In the genomic region with DNA sequence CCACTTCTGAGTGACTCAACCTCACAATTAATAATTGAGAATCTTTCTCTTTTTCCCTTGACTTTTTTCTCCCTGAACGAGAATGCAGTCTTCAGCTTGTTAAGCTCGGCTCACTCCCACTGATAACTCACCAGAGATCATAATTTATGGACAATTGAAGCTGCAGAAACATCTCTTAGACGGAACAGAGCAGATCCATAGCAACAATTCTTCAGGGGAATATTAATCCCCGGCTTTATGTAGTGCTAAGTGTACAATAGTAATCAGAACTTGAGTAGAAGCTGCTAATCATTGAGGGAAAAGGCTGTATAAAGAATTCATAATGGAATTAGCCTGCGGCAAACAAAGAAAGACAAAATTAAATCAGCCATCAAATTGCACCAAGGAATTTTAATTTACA, we compare ENCODE assay signal across 32 mouse cellular contexts.
A peak's percentile ranks its signal among the peaks of the same experiment; 100 is the strongest.
DNase-seq lines count a peak whose midpoint lies in the region; ATAC-seq and TF ChIP-seq lines count a peak whose summit lies in the region.
"Had no signal": no experiment of that assay in that cellular context is flagged by ENCODE, and none has a peak within 500 bp of the region (broad histone marks: within the 10 kb centered on the region; RNA-seq: fewer than 3 reads in every experiment).

No protein-coding gene starts in this region.

- peak; percentile 28; the same call in 1 of the 2 replicates for ATAC-seq in hindbrain, embryonic 16.5 days
- 0 out of 2 replicates have a peak, but pooled peaks have one; percentile 35 for ATAC-seq in neural tube, embryonic 12.5 days (ENCODE audit: low FRiP score, low read depth)
- ATAC-seq: forebrain, embryonic 14.5 days; inflammation-experienced regulatory T-cells, adult 6 months had no signal

- TF ChIP-seq POLR2A in brain, embryonic 14.5 days (IDR thresholded peaks at IDR 0.05; ENCODE audit: borderline replicate concordance, extremely low read depth, insufficient read depth, insufficient read length, poor library complexity, severe bottlenecking), result no peak

- DNase-seq in Muller cell, postnatal 12 days (ENCODE audit: inconsistent ontology term), result peak; percentile 25
- DNase-seq in brain, embryonic 14.5 days (ENCODE audit: low read depth), result peak; percentile 63
- DNase-seq in urinary bladder, postnatal 25 days (ENCODE audit: low spot score), result no peak
- DNase-seq in thymus, postnatal 0 days (ENCODE audit: low spot score), result no peak
- DNase-seq in spleen, postnatal 10 days (ENCODE audit: low spot score in 2 of 2), result no peak
- DNase-seq: adrenal gland, adult 8-10 months; B cell, adult 2 months; cerebellum, adult 8-10 months; cerebellum, postnatal 36 days; gastrocnemius, adult 2 months; gastrocnemius, postnatal 36 days; heart, adult 18-20 months; heart, postnatal 36 days; kidney, adult 11 months; kidney, postnatal 36 days; lung, embryonic 14.5 days; lung, postnatal 14 days; right cerebral cortex, postnatal 25 days; thymus, adult 18-20 months; thymus, postnatal 36 days had no signal

- no peaks in the 10 kb centered on the region for H3K36me3 ChIP-seq in hindbrain, embryonic 16.5 days (ENCODE audit: control insufficient read depth, insufficient read depth, low read length)
- H3K36me3 ChIP-seq in neural tube, embryonic 12.5 days, result no peaks in the 10 kb centered on the region
- H3K36me3 ChIP-seq: limb, embryonic 12.5 days; liver, embryonic 15.5 days; midbrain, embryonic 12.5 days had no signal

- H3K27me3 ChIP-seq in hindbrain, embryonic 16.5 days (replicated peaks; ENCODE audit: control insufficient read depth, insufficient read depth, low read length), result no peaks in the 10 kb centered on the region
- no peaks in the 10 kb centered on the region for H3K27me3 ChIP-seq in neural tube, embryonic 12.5 days (replicated peaks)
- H3K27me3 ChIP-seq: liver, embryonic 15.5 days had no signal

- no peak overlapping the region for H3K4me3 ChIP-seq in hindbrain, embryonic 16.5 days (ENCODE audit: low read length)
- no peak overlapping the region for H3K4me3 ChIP-seq in neural tube, embryonic 12.5 days
- H3K4me3 ChIP-seq: gastrocnemius, adult 2 months; layer of hippocampus, adult 2 months; left cerebral cortex, adult 2 months; limb, embryonic 12.5 days; liver, embryonic 15.5 days; midbrain, embryonic 12.5 days; myocyte had no signal

- H3K4me1 ChIP-seq in hindbrain, embryonic 16.5 days (ENCODE audit: control insufficient read depth, insufficient read depth, low read depth, low read length), result peaks cover 14% of the 10 kb centered on the region
- H3K4me1 ChIP-seq in neural tube, embryonic 12.5 days, result peaks cover 21% of the 10 kb centered on the region
- H3K4me1 ChIP-seq: liver, embryonic 15.5 days had no signal

- no peak overlapping the region for H3K27ac ChIP-seq in hindbrain, embryonic 16.5 days (ENCODE audit: low read depth, low read length)
- H3K27ac ChIP-seq in neural tube, embryonic 12.5 days, result no peak overlapping the region
- H3K27ac ChIP-seq: gastrocnemius, adult 2 months; layer of hippocampus, adult 2 months; left cerebral cortex, adult 2 months; limb, embryonic 12.5 days; liver, embryonic 15.5 days; midbrain, embryonic 12.5 days; stomach, postnatal 0 days had no signal

- H3K9ac ChIP-seq in hindbrain, embryonic 16.5 days (ENCODE audit: low read depth, low read length), result no peak overlapping the region
- no peak overlapping the region for H3K9ac ChIP-seq in neural tube, embryonic 12.5 days
- H3K9ac ChIP-seq: limb, embryonic 12.5 days; liver, embryonic 15.5 days; lung, embryonic 14.5 days; midbrain, embryonic 12.5 days had no signal

- 23% methylated on average over 5 of the region's 5 CpGs for WGBS in hindbrain, embryonic 16.5 days
- WGBS in neural tube, embryonic 12.5 days, result 17% methylated on average over 5 of the region's 5 CpGs

- no peak overlapping the region for H3K4me2 ChIP-seq in hindbrain, embryonic 16.5 days (ENCODE audit: low read length)
- no peak overlapping the region for H3K4me2 ChIP-seq in neural tube, embryonic 12.5 days (replicated peaks)
- H3K4me2 ChIP-seq: heart, embryonic 11.5 days; limb, embryonic 12.5 days; liver, embryonic 15.5 days; lung, embryonic 14.5 days; midbrain, embryonic 12.5 days had no signal

- no peaks in the 10 kb centered on the region for H3K9me3 ChIP-seq in hindbrain, embryonic 16.5 days (ENCODE audit: control insufficient read depth, low read length)
- H3K9me3 ChIP-seq in neural tube, embryonic 12.5 days, result no peaks in the 10 kb centered on the region
- H3K9me3 ChIP-seq: limb, embryonic 12.5 days; liver, embryonic 15.5 days; midbrain, embryonic 12.5 days had no signal

- no peak for TF ChIP-seq CTCF in brain, embryonic 14.5 days (IDR thresholded peaks at IDR 0.05; ENCODE audit: borderline replicate concordance, extremely low read depth, insufficient read depth, insufficient read length)

Comparison
In these comparisons a context has a peak if more than half of its experiments do, and no peak if none do; other contexts are left out.
1. DNase-seq: peak in Muller cell, postnatal 12 days (single experiment) and brain, embryonic 14.5 days (single experiment); none in urinary bladder, postnatal 25 days (single experiment), thymus, postnatal 0 days (single experiment) and spleen, postnatal 10 days (0 of 2).